Mouse (Mus musculus) thymus, adult 2 months (tissue): ENCODE measurements at regions not wholly inside any gene's neighbourhood (a gene's known extent, or its start where the extent isn't known, plus 50 kb on each side); places are given as distances from the start of the nearest gene placed in this dataset.

Source experiments
- CTCF ChIP-seq: fragments of 200-500 bp; IDR thresholded peaks from 2 replicates; pipeline ENCODE4 v1.5.1; 2012; ENCODE audit warnings: mild to moderate bottlenecking, control low read depth, low read length, moderate library complexity, borderline replicate concordance; ENCODE audit not compliant: control insufficient read depth, poor library complexity, insufficient read depth; ENCODE audit errors: extremely low read depth
- POLR2A ChIP-seq: fragments of 200-500 bp; IDR thresholded peaks from 2 replicates; pipeline ENCODE4 v1.6.1; 2012; ENCODE audit warnings: mild to moderate bottlenecking, low read length, control low read depth, moderate library complexity; ENCODE audit not compliant: control insufficient read depth, poor library complexity, insufficient read depth; ENCODE audit errors: extremely low read depth

GRCm38 (mm10) chr12:25245251-25245650 is 148.3 kb upstream of the Id2 start:
- TF ChIP-seq POLR2A = no peak
- no peak for TF ChIP-seq CTCF
